Mouse (Mus musculus) heart, postnatal 0 days (tissue): ENCODE data around the gene Adcy2. TPM values are rescaled to one million over a fixed set of nuclear protein-coding genes. Genes with fewer than 3 reads are reported as not detected.

ENCODE experiments used
- ATAC-seq: fragments of 200-750 bp; cut with Nextera tagmentation; 2 replicates; pipeline ENCODE4 v1.8.0; 2017; ENCODE audit warnings: low read depth, moderate number of reproducible peaks, moderate library complexity; ENCODE audit not compliant: insufficient read depth
- DNase-seq: peaks from one replicate; pipeline ENCODE4 v3.0.0-alpha.2; 2016; ENCODE audit warnings: low spot score
- H3K27ac ChIP-seq: fragments of 300-500 bp; sonication (generic); 2 replicates; pipeline ENCODE4 v1.5.1; 2014; ENCODE audit warnings: low read depth, mild to moderate bottlenecking
- H3K27me3 ChIP-seq: fragments of 300-500 bp; sonication (generic); 2 replicates; pipeline ENCODE4 v1.6.1; 2014; ENCODE audit warnings: low read length, mixed read lengths; ENCODE audit not compliant: control insufficient read depth, insufficient read depth
- H3K36me3 ChIP-seq: fragments of 300-500 bp; sonication (generic); replicated peaks from 2 replicates; pipeline ENCODE4 v1.6.1; 2014; ENCODE audit warnings: low read length, mixed read lengths; ENCODE audit not compliant: control insufficient read depth, insufficient read depth
- H3K4me1 ChIP-seq: fragments of 300-500 bp; sonication (generic); 2 replicates; pipeline ENCODE4 v1.6.1; 2014; ENCODE audit warnings: antibody characterized with exemption; ENCODE audit not compliant: control insufficient read depth, insufficient read depth
- H3K4me2 ChIP-seq: fragments of 300-500 bp; sonication (generic); 2 replicates; pipeline ENCODE4 v1.6.1; 2014; ENCODE audit warnings: low read depth, mild to moderate bottlenecking, low read length, moderate library complexity
- H3K4me3 ChIP-seq: fragments of 300-500 bp; sonication (generic); 2 replicates; pipeline ENCODE4 v1.5.1; 2014; ENCODE audit warnings: low read depth, low read length
- H3K9ac ChIP-seq: fragments of 300-500 bp; sonication (generic); replicated peaks from 2 replicates; pipeline ENCODE4 v1.6.1; 2014; ENCODE audit warnings: low read depth, low read length, mixed read lengths
- H3K9me3 ChIP-seq: fragments of 300-500 bp; sonication (generic); replicated peaks from 2 replicates; pipeline ENCODE4 v1.6.1; 2016; ENCODE audit warnings: low read length; ENCODE audit not compliant: control insufficient read depth
- CTCF ChIP-seq: IDR thresholded peaks from 2 replicates; pipeline ENCODE4 v1.5.1; 2016; ENCODE audit warnings: antibody characterized with exemption, control low read depth, low read depth
- EP300 ChIP-seq: IDR thresholded peaks from 2 replicates; pipeline ENCODE4 v1.6.1; 2016; ENCODE audit warnings: antibody characterized with exemption, low read depth
- WGBS: fragments of 180-500 bp; shearing (Covaris S2); extraction: QIAGEN DNeasy Blood & Tissue Kit; methylation state at CpG from one replicate; pipeline ENCODE4 v1.1.7; 2014; 5-methylcytosine and 5-hydroxymethylcytosine counted together
- polyA plus RNA-seq: library from polyadenylated mRNA; unstranded; fragments of >200 nt; fragmentation: Nextera tagmentation; extraction: Ambion mirVana; gene quantifications from 2 replicates; pipeline ENCODE4 v1.2.1, GENCODE M21; 2015
- total RNA-seq: library from RNA; depleted of rRNA; stranded (reverse); fragments of >200 nt; gene quantifications from 2 replicates; pipeline ENCODE4 v1.2.3, GENCODE M21; 2014; ENCODE audit warnings: low replicate concordance

Gene Adcy2
- total and polyA plus RNA-seq, 2 experiments from 2014 or later: 0.19 to 0.34 TPM

GRCm38 (mm10) chr13:68835424-68836045, 163.8 kb downstream of the Adcy2 start:
- no peak overlapping the region for H3K4me3 ChIP-seq
- H3K36me3 ChIP-seq: no peaks in the 10 kb centered on the region
- no peak overlapping the region for H3K4me2 ChIP-seq
- TF ChIP-seq CTCF (no peak), EP300 (no peak)
- WGBS: 61% methylated on average over 8 of the region's 8 CpGs
- DNase-seq (no peak), ATAC-seq (no peak)
- no peak overlapping the region for H3K9ac ChIP-seq
- H3K9me3 ChIP-seq: no peaks in the 10 kb centered on the region
- H3K4me1 ChIP-seq: no peaks in the 10 kb centered on the region
- no peaks in the 10 kb centered on the region for H3K27me3 ChIP-seq
- H3K27ac ChIP-seq: no peak overlapping the region

- no peak for TF ChIP-seq EP300
- TF ChIP-seq CTCF: no peak
- no peak overlapping the region for H3K27ac ChIP-seq
- no peak for DNase-seq
- H3K9ac ChIP-seq: no peak overlapping the region
- no peak for ATAC-seq
- no peaks in the 10 kb centered on the region for H3K36me3 ChIP-seq
- H3K4me3 ChIP-seq: no peak overlapping the region
- H3K27me3 ChIP-seq: no peaks in the 10 kb centered on the region
- H3K9me3 ChIP-seq: no peaks in the 10 kb centered on the region
- H3K4me1 ChIP-seq: no peaks in the 10 kb centered on the region
- H3K4me2 ChIP-seq: no peak overlapping the region
- 61% methylated on average over 5 of the region's 5 CpGs for WGBS
Observed at GRCm38 (mm10) chr13:68832141-68832540, 167.2 kb downstream of the Adcy2 start.

GRCm38 (mm10) chr13:68830030-68830759, 169.1 kb downstream of the Adcy2 start:
- no peak for ATAC-seq
- 66% methylated on average over 6 of the region's 6 CpGs for WGBS

GRCm38 (mm10) chr13:68828441-68828840, 170.9 kb downstream of the Adcy2 start:
- Histone ChIP-seq H3K9me3 (no peaks in the 10 kb centered on the region), H3K4me2 (no peak overlapping the region), H3K9ac (no peak overlapping the region), H3K36me3 (no peaks in the 10 kb centered on the region), H3K4me3 (no peak overlapping the region), H3K27ac (no peak overlapping the region), H3K4me1 (no peaks in the 10 kb centered on the region), H3K27me3 (no peaks in the 10 kb centered on the region)
- WGBS: 77% methylated on average over 4 of the region's 4 CpGs
- ATAC-seq (no peak), DNase-seq (no peak)
- TF ChIP-seq CTCF: no peak
- TF ChIP-seq EP300: no peak

More at GRCm38 (mm10) chr13:68830030-68830759, 169.1 kb downstream of the Adcy2 start:
- no peak overlapping the region for H3K27ac ChIP-seq
- DNase-seq: no peak
- no peak overlapping the region for H3K9ac ChIP-seq
- no peaks in the 10 kb centered on the region for H3K9me3 ChIP-seq
- H3K27me3 ChIP-seq: no peaks in the 10 kb centered on the region
- no peak overlapping the region for H3K4me2 ChIP-seq
- H3K4me3 ChIP-seq: no peak overlapping the region
- no peaks in the 10 kb centered on the region for H3K4me1 ChIP-seq
- no peak for TF ChIP-seq CTCF
- TF ChIP-seq EP300: no peak
- H3K36me3 ChIP-seq: no peaks in the 10 kb centered on the region

DNA sequence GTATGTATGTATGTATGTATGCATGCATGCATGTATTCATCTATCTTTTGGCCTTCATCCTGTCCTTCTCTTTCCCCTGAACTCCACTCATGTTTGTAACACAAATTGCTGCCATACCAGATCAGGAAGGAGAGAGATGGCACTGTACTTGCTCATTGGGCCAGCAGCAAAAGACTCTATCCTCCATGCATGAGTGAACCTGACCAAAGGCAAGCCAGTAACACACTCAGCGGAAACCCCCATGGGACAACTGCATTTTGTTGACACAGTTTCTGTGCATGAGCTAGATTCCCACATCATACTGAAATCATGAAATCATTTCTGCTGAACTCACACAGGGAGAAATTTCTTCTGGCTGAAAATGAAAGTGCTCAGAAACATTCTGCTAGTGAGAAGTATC, 172.9 kb downstream of the Adcy2 start:
- H3K4me3 ChIP-seq: no peak overlapping the region
- TF ChIP-seq EP300 (no peak), CTCF (no peak)
- DNase-seq (no peak), ATAC-seq (no peak)
- no peaks in the 10 kb centered on the region for H3K9me3 ChIP-seq
- H3K4me2 ChIP-seq: no peak overlapping the region
- no peaks in the 10 kb centered on the region for H3K4me1 ChIP-seq
- no peak overlapping the region for H3K9ac ChIP-seq
- no peak overlapping the region for H3K27ac ChIP-seq
- H3K27me3 ChIP-seq: no peaks in the 10 kb centered on the region
- WGBS: 85% methylated on average over 1 of the region's 1 CpGs
- H3K36me3 ChIP-seq: no peaks in the 10 kb centered on the region
